Mouse (Mus musculus) MEL (cell line): ENCODE results near the gene Hlf. TPM values are rescaled to one million over a fixed set of nuclear protein-coding genes. Genes with fewer than 3 reads are reported as not detected.

Experiments used
- DNase-seq: peaks from one replicate; pipeline ENCODE4 v3.0.0; 2011; ENCODE audit warnings: low read depth, low spot score
- H3K27ac ChIP-seq: 2 replicates; pipeline ENCODE4 v1.5.1; 2012; ENCODE audit warnings: low read depth, mild to moderate bottlenecking, control low read depth, low read length, moderate library complexity; ENCODE audit not compliant: control insufficient read depth
- H3K27me3 ChIP-seq, 2 experiments: fragments of 150-350 bp in 1 of 2; sonication (generic) in 1 of 2; 2 replicates each; pipeline ENCODE4 v1.6.1; 2012; ENCODE audit warnings: low read length in 2 of 2, mild to moderate bottlenecking in 2 of 2, improper control_type of control experiment in 1 of 2, moderate library complexity in 1 of 2; ENCODE audit not compliant: insufficient read depth in 2 of 2, control insufficient read depth in 1 of 2
- H3K36me3 ChIP-seq, 2 experiments: 2 replicates each; pipeline ENCODE4 v1.6.1; 2012 to 2014; ENCODE audit warnings: low read length in 2 of 2, improper control_type of control experiment in 1 of 2, inconsistent platforms in 1 of 2, mild to moderate bottlenecking in 1 of 2; ENCODE audit not compliant: insufficient read depth in 2 of 2, control insufficient read depth in 1 of 2
- H3K4me1 ChIP-seq, 2 experiments: fragments of 150-350 bp in 1 of 2; sonication (generic) in 1 of 2; 2 replicates each; pipeline ENCODE4 v1.6.1; 2012; ENCODE audit warnings: low read length in 2 of 2, improper control_type of control experiment in 1 of 2, mild to moderate bottlenecking in 1 of 2; ENCODE audit not compliant: insufficient read depth in 2 of 2, control insufficient read depth in 1 of 2
- H3K4me3 ChIP-seq, 2 experiments: fragments of 150-350 bp in 1 of 2; sonication (generic) in 1 of 2; 2 replicates each; pipeline ENCODE4 v1.5.1; 2012; ENCODE audit warnings: low read depth in 2 of 2, low read length in 2 of 2, mild to moderate bottlenecking in 2 of 2, moderate library complexity in 2 of 2, control low read depth in 1 of 2, improper control_type of control experiment in 1 of 2; ENCODE audit not compliant: control insufficient read depth in 1 of 2, insufficient read depth in 1 of 2
- H3K79me2 ChIP-seq: 2 replicates; pipeline ENCODE4 v1.6.1; 2012; ENCODE audit warnings: mild to moderate bottlenecking, low read length, moderate library complexity; ENCODE audit not compliant: control insufficient read depth, poor library complexity, insufficient read depth
- H3K9ac ChIP-seq: 2 replicates; pipeline ENCODE4 v1.6.1; 2012; ENCODE audit warnings: low read depth, mild to moderate bottlenecking, control low read depth, low read length, moderate library complexity; ENCODE audit not compliant: control insufficient read depth, poor library complexity, severe bottlenecking
- H3K9me3 ChIP-seq: fragments of 150-350 bp; sonication (generic); replicated peaks from 2 replicates; pipeline ENCODE4 v1.6.1; 2012; ENCODE audit warnings: mild to moderate bottlenecking, low read length, improper control_type of control experiment, moderate library complexity; ENCODE audit not compliant: insufficient read depth
- BHLHE40 ChIP-seq: IDR thresholded peaks from 2 replicates; pipeline ENCODE4 v1.6.1; 2012; ENCODE audit warnings: low read depth, mild to moderate bottlenecking, inconsistent platforms, low read length, improper control_type of control experiment, borderline replicate concordance
- CHD1 ChIP-seq: IDR thresholded peaks from 2 replicates; pipeline ENCODE4 v1.6.1; 2012; ENCODE audit warnings: low read depth, mild to moderate bottlenecking, inconsistent platforms, low read length, improper control_type of control experiment
- CTCF ChIP-seq, 3 experiments: IDR thresholded peaks in 2 of 3; conservative IDR thresholded peaks in 1 of 3; 2 replicates each; pipeline ENCODE4 v1.5.1; 2011 to 2012; ENCODE audit warnings: low read length in 3 of 3, low read depth in 2 of 3, mild to moderate bottlenecking in 2 of 3, improper control_type of control experiment in 1 of 3, inconsistent platforms in 1 of 3, mixed read lengths in 1 of 3, moderate library complexity in 1 of 3; ENCODE audit not compliant: control insufficient read depth in 1 of 3, insufficient read depth in 1 of 3, poor library complexity in 1 of 3, severe bottlenecking in 1 of 3
- E2F4 ChIP-seq: IDR thresholded peaks from 2 replicates; pipeline ENCODE4 v1.6.1; 2011; ENCODE audit warnings: low read depth, low read length, improper control_type of control experiment, borderline replicate concordance
- ETS1 ChIP-seq: IDR thresholded peaks from 2 replicates; pipeline ENCODE4 v1.6.1; 2012; ENCODE audit warnings: low read depth, mild to moderate bottlenecking, inconsistent platforms, low read length, improper control_type of control experiment, moderate library complexity
- GABPA ChIP-seq: IDR thresholded peaks from 2 replicates; pipeline ENCODE4 v1.6.1; 2012; ENCODE audit warnings: low read depth, mild to moderate bottlenecking, inconsistent platforms, low read length, improper control_type of control experiment, moderate library complexity
- GATA1 ChIP-seq: IDR thresholded peaks from 2 replicates; pipeline ENCODE4 v1.6.1; 2011; ENCODE audit warnings: low read depth, low read length, improper control_type of control experiment
- HCFC1 ChIP-seq: IDR thresholded peaks from 2 replicates; pipeline ENCODE4 v1.6.1; 2012; ENCODE audit warnings: low read depth, mild to moderate bottlenecking, inconsistent platforms, low read length, improper control_type of control experiment, moderate library complexity
- JUND ChIP-seq: IDR thresholded peaks from 2 replicates; pipeline ENCODE4 v1.6.1; 2011; ENCODE audit warnings: low read depth, mild to moderate bottlenecking, improper control_type of control experiment, low read length
- MAZ ChIP-seq: IDR thresholded peaks from 2 replicates; pipeline ENCODE4 v1.6.1; 2012; ENCODE audit warnings: low read depth, mild to moderate bottlenecking, inconsistent platforms, low read length, improper control_type of control experiment
- MEF2A ChIP-seq: IDR thresholded peaks from 2 replicates; pipeline ENCODE4 v1.6.1; 2014; ENCODE audit warnings: low read depth, mild to moderate bottlenecking, inconsistent platforms, low read length, improper control_type of control experiment; ENCODE audit not compliant: poor library complexity, insufficient replicate concordance, severe bottlenecking; ENCODE audit errors: extremely low read depth
- MXI1 ChIP-seq: IDR thresholded peaks from 2 replicates; pipeline ENCODE4 v1.6.1; 2011; ENCODE audit warnings: mild to moderate bottlenecking, low read depth, low read length, improper control_type of control experiment
- MYB ChIP-seq: IDR thresholded peaks from 2 replicates; pipeline ENCODE4 v1.6.1; 2011; ENCODE audit warnings: mild to moderate bottlenecking, low read depth, low read length, improper control_type of control experiment
- MYC ChIP-seq: IDR thresholded peaks from 2 replicates; pipeline ENCODE4 v1.6.1; 2011; ENCODE audit warnings: low read depth, mild to moderate bottlenecking, low read length, improper control_type of control experiment, moderate library complexity
- NELFE ChIP-seq: IDR thresholded peaks from 2 replicates; pipeline ENCODE4 v1.6.1; 2011; ENCODE audit warnings: low read depth, low read length, improper control_type of control experiment
- NRF1 ChIP-seq: IDR thresholded peaks from 2 replicates; pipeline ENCODE4 v1.6.1; 2014; ENCODE audit warnings: low read depth, mild to moderate bottlenecking, inconsistent platforms, low read length, improper control_type of control experiment, moderate library complexity; ENCODE audit not compliant: poor library complexity, insufficient read depth, severe bottlenecking
- POLR2A ChIP-seq, 2 experiments: IDR thresholded peaks; 2 replicates each; pipeline ENCODE4 v1.6.1; 2011 to 2012; ENCODE audit warnings: low read length in 2 of 2, mild to moderate bottlenecking in 2 of 2, control low read depth in 1 of 2, improper control_type of control experiment in 1 of 2, low read depth in 1 of 2, moderate library complexity in 1 of 2; ENCODE audit not compliant: control insufficient read depth in 1 of 2, insufficient read depth in 1 of 2, poor library complexity in 1 of 2
- POLR2AphosphoS2 ChIP-seq: IDR thresholded peaks from 2 replicates; pipeline ENCODE4 v1.6.1; 2011; ENCODE audit warnings: low read length, improper control_type of control experiment
- POLR2AphosphoS5 ChIP-seq: IDR thresholded peaks from 2 replicates; pipeline ENCODE4 v1.6.1; 2012; ENCODE audit warnings: low read depth, borderline replicate concordance, mild to moderate bottlenecking, inconsistent platforms, low read length, moderate library complexity, mixed read lengths
- RCOR1 ChIP-seq: IDR thresholded peaks from 2 replicates; pipeline ENCODE4 v1.6.1; 2012; ENCODE audit warnings: low read depth, mild to moderate bottlenecking, inconsistent platforms, low read length, improper control_type of control experiment
- SIN3A ChIP-seq: IDR thresholded peaks from 2 replicates; pipeline ENCODE4 v1.6.1; 2012; ENCODE audit warnings: low read length, improper control_type of control experiment, inconsistent platforms
- SMC3 ChIP-seq: IDR thresholded peaks from 2 replicates; pipeline ENCODE4 v1.6.1; 2011; ENCODE audit warnings: low read depth, low read length, improper control_type of control experiment
- TBP ChIP-seq: IDR thresholded peaks from 2 replicates; pipeline ENCODE4 v1.8.0; 2011; ENCODE audit warnings: low read depth, low read length, improper control_type of control experiment
- TCF12 ChIP-seq: IDR thresholded peaks from 2 replicates; pipeline ENCODE4 v1.6.1; 2014; ENCODE audit warnings: low read depth, mild to moderate bottlenecking, inconsistent platforms, low read length, improper control_type of control experiment, moderate library complexity
- ZC3H11A ChIP-seq: IDR thresholded peaks from 2 replicates; pipeline ENCODE4 v1.6.1; 2012; ENCODE audit warnings: low read depth, mild to moderate bottlenecking, inconsistent platforms, low read length, improper control_type of control experiment
- ZMIZ1 ChIP-seq: IDR thresholded peaks from 2 replicates; pipeline ENCODE4 v1.6.1; 2012; ENCODE audit warnings: low read depth, mild to moderate bottlenecking, inconsistent platforms, low read length, improper control_type of control experiment, moderate library complexity
- ZNF384 ChIP-seq: IDR thresholded peaks from 2 replicates; pipeline ENCODE4 v1.6.1; 2012; ENCODE audit warnings: low read depth, mild to moderate bottlenecking, inconsistent platforms, low read length, improper control_type of control experiment
- polyA plus RNA-seq, 2 experiments: library from polyadenylated mRNA; stranded (reverse) in 1 of 2; unstranded in 1 of 2; fragments of >175 nt in 1 of 2; fragments of >200 nt in 1 of 2; gene quantifications; 2 replicates each; pipeline versions ENCODE4 v1.2.1 to v1.2.4; 2012; ENCODE audit warnings: low replicate concordance in 2 of 2, low read depth in 1 of 2; ENCODE audit not compliant: insufficient read length in 2 of 2, insufficient read depth in 1 of 2, missing spikeins in 1 of 2
- total RNA-seq: library from RNA; depleted of rRNA; stranded (reverse); fragments of 300-350 nt; gene quantifications from 2 replicates; pipeline ENCODE4 v1.2.3, GENCODE M21; 2012

Hlf gene
- total and polyA plus RNA-seq, 3 experiments, result 0.42 to 1.5 TPM; not detected in 1

DNA sequence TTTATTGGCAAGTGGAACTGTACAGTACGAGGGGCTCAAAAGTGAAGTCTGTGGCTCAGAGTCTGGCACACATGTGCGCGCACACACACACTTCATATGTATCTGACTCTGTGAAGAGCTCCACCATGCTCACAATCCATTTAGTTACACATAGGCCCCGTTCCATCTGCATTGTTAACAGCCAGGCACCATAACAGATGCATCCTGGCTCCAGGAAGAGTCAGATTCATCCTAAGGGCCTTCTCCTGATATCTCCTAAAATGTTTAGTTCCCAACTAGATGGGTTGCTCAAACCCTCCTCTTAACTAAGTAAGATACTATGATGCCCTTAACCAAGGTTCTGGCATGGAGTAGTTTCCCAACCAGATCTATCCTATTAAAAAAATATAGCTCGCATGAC lies 64.5 kb downstream of the Hlf start:
- no peaks in the 10 kb centered on the region for H3K9me3 ChIP-seq
- no peak for TF ChIP-seq BHLHE40
- no peak for TF ChIP-seq SIN3A
- no peak for TF ChIP-seq TBP
- no peak for TF ChIP-seq MYB
- no peak for TF ChIP-seq ZNF384
- TF ChIP-seq MEF2A, result no peak
- no peak for TF ChIP-seq RCOR1
- no peak for TF ChIP-seq CTCF (IDR thresholded peaks at IDR 0.05 in 2 of 3, conservative IDR thresholded peaks at IDR 0.05 in 1 of 3; ENCODE audit: control insufficient read depth in 1 of 3, insufficient read depth in 1 of 3, low read depth in 2 of 3, low read length in 3 of 3, poor library complexity in 1 of 3, severe bottlenecking in 1 of 3)
- no peak for TF ChIP-seq MYC
- TF ChIP-seq ZC3H11A, result no peak
- TF ChIP-seq POLR2AphosphoS5, result no peak
- no peak for TF ChIP-seq POLR2A (IDR thresholded peaks at IDR 0.05; ENCODE audit: control insufficient read depth in 1 of 2, insufficient read depth in 1 of 2, low read depth in 1 of 2, low read length in 2 of 2, poor library complexity in 1 of 2)
- no peak for TF ChIP-seq MAZ
- no peak for TF ChIP-seq CHD1

DNA sequence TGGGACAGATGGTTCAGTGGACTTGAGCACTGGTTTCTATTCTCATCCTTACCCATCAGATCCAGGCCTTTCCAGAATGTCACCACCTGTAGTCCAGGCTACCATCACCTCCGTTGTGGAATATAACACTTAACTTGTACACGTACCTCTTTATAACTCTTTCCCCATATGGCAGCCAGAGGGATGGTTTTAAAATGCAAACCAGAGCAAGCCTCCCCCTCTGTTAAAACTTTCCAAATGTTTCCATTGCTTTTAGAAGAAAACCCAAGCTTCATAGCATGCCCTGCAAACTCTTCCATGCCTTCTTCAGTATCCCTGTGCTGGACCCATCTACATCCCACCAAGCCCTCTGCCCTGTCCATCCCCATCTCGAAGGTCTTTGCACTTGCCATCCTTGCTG lies 66.1 kb downstream of the Hlf start:
- H3K9me3 ChIP-seq, result no peaks in the 10 kb centered on the region
- H3K4me3 ChIP-seq, result no peak overlapping the region
- H3K4me1 ChIP-seq, result no peaks in the 10 kb centered on the region
- H3K27me3 ChIP-seq, result peaks cover 1 to 5% of the 10 kb centered on the region in 2 experiments; a peak in 3 of 4 replicates
- no peak overlapping the region for H3K9ac ChIP-seq
- H3K27ac ChIP-seq, result no peak overlapping the region
- H3K36me3 ChIP-seq, result no peaks in the 10 kb centered on the region
- no peaks in the 10 kb centered on the region for H3K79me2 ChIP-seq
- TF ChIP-seq JUND (no peak), MYC (no peak), E2F4 (no peak), MEF2A (no peak), MXI1 (no peak), BHLHE40 (no peak), POLR2AphosphoS2 (no peak), GABPA (no peak), NRF1 (no peak), ZMIZ1 (no peak), ETS1 (no peak), NELFE (no peak), TBP (no peak), CHD1 (no peak), HCFC1 (no peak), RCOR1 (no peak), SMC3 (no peak), GATA1 (no peak), TCF12 (no peak)
- no peak for DNase-seq

More for the DNA sequence above, 64.5 kb downstream of the Hlf start:
- no peaks in the 10 kb centered on the region for H3K4me1 ChIP-seq
- H3K4me3 ChIP-seq, result no peak overlapping the region
- H3K36me3 ChIP-seq, result no peaks in the 10 kb centered on the region
- no peak for DNase-seq
- peaks cover 6 to 10% of the 10 kb centered on the region in 2 experiments; a peak in 3 of 4 replicates for H3K27me3 ChIP-seq
- H3K79me2 ChIP-seq, result no peaks in the 10 kb centered on the region
- H3K9ac ChIP-seq, result no peak overlapping the region
- no peak overlapping the region for H3K27ac ChIP-seq
